Mouse (Mus musculus): ENCODE data around the gene Lmx1b.

Gene Lmx1b

DNA sequence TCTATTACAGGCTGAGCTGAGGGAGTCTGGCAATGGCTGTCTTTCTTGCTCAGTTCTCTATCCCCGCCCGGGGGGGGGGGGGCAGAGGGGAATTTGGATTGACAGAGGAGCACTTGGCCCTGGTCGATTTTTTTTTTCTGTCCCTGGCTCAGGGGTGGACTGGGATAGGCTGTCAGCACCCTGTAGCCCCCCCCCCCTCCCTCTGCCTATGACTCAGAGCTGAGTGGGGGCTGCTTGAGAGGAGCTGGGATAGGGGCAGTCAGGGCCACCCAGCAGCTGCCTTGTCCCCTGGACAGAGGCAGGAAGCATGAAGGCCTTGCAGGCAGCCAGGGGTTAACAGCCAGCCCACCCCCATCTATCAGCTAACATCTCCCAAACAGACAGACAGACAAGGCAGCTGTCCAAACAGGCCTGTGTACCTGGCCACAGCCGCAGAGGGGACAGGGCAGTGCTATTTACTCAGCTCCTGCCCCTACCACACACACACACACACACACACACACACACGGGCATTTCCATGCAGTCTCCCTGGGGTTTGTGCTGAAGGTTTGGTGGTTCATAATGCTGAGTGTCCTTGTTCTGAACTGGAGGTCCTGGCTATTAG lies 57.8 kb downstream of the Lmx1b start:
- no peak for DNase-seq (ENCODE audit: low read depth)

DNA sequence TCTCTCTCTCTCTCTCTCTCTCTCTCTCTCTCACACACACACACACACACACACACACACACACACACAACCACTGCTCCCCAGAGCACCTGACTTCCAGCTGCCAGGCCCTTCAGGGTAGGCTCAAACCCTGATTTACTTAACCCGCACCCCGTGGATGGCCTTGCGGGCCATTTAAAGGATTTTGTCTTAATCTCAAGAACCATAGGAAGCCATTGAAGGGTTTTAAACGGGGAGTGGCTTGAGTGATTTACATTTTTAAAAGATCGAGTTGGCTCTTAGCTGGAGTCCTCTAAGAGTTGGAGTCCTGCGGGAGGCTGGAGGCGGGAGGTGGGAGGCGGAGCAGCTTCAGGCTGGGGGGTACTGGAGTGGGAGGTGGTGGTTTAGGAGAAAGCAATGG lies 58.4 kb downstream of the Lmx1b start:
- no peak for DNase-seq (ENCODE audit: low read depth)

- no peak for DNase-seq (ENCODE audit: low read depth)
Measured at GRCm38 (mm10) chr2:33581449-33581777, 58.9 kb downstream of the Lmx1b start.

GRCm38 (mm10) chr2:33580697-33581448 lies 59.4 kb downstream of the Lmx1b start:
- no peak for DNase-seq (ENCODE audit: low read depth)

DNA sequence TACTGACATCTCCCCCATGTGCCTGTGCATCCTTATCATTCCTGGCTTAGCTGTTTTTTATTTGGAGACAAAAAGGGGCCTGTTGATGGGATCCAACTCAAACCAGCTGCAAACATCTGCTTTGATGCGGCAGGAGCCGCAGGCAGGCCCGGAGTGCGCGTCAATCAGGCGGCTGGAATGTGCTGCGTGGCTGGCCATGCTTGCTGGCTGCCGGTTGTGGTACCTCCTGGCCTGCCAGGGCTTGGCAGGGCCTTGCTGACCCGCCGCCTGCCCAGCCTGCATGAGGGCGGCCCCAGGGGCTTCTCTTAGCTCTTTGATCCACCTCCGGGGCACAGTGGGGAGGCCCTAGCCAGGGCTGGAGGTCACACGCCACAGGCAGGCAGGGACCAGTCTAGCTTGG lies 64.9 kb downstream of the Lmx1b start:
- DNase-seq (ENCODE audit: low read depth): no peak

DNA sequence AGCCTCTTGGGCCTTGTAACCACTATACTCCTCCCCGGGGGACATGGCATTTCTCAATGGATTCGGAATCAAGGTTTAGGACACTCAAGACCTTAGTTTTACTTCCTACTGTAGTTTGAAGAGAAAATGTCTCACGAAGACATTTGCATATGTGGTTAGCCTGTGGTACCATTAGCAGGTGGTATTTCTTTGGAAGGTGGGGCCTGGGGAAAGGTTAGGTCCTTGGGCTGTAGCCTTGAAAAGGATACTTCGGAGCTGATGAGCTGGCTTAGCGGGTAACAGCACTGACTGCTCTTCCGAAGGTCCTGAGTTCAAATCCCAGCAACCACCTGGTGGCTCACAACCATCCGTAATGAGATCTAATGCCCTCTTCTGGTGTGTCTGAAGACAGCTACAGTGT lies 67.2 kb downstream of the Lmx1b start:
- no peak for DNase-seq (ENCODE audit: low read depth)

- no peak for DNase-seq (ENCODE audit: low read depth)
Measured at GRCm38 (mm10) chr2:33571219-33571824, 69.0 kb downstream of the Lmx1b start.

- DNase-seq (ENCODE audit: low read depth): no peak
Measured at GRCm38 (mm10) chr2:33569698-33570097, 70.6 kb downstream of the Lmx1b start.

DNA sequence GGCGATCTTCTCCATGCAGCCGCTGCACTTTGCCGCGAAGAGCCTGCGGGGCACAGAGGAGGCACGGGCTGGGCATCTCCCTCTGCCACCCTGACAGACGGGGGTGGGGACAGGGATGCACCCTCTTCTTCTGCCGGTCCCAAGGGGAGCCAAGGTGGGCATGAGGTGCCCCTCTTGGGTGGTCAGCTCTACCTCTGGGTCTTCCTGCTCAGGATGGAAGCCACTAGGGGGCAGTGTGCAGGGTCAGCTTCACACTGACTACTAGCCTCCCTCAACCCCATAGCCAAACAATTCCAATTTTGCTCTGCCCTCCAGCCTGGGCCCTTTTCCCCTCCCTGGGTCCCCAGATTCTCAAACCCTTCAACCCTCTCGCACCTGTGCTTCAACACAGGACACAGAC lies 71.1 kb downstream of the Lmx1b start:
- DNase-seq (ENCODE audit: low read depth): no peak

GRCm38 (mm10) chr2:33565886-33566285 lies 74.4 kb downstream of the Lmx1b start:
- DNase-seq (ENCODE audit: low read depth): no peak

GRCm38 (mm10) chr2:33564748-33565147 lies 75.6 kb downstream of the Lmx1b start:
- no peak for DNase-seq (ENCODE audit: low read depth)

DNA sequence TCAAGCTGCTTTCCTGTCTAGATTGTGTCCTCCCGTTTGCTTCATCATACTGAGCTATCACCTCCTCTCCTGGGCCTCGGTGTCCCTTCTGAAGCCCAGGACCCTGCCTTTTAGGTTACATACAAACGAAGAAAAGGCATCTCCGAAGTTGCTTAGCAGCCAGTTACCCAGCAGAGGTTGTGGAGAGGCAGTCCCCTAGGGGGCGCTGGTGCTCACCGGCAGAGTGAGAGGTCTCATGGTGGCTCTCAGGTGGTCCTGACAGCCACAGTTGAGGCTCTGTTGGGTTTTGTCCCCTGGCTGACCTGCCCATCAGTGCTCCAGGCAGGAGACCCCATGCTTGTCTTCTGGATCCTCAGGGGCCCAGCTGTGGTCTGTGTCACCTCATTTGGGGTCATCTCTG lies 80.6 kb downstream of the Lmx1b start:
- DNase-seq (ENCODE audit: low read depth): peak; percentile 27

DNA sequence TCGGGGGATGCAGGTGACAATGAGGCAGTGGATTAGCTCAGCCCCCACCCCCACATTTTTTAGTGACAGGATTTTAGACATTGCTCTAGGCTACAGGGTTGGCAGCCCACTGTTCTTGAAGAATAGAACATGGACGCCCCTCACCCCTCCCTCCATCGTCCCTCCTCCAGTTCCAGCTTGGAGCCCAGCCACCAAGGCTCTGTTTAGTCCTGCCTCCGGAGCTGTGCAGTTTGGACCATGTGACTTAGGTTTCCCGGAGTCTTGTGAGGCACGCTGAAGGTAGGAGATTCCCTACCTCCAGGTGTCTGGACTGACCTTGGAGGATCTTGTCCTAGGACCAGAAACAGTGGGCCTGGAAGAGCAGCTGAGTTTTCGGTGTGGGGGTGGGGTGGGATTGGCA lies 81.0 kb downstream of the Lmx1b start:
- no peak for DNase-seq (ENCODE audit: low read depth)

DNA sequence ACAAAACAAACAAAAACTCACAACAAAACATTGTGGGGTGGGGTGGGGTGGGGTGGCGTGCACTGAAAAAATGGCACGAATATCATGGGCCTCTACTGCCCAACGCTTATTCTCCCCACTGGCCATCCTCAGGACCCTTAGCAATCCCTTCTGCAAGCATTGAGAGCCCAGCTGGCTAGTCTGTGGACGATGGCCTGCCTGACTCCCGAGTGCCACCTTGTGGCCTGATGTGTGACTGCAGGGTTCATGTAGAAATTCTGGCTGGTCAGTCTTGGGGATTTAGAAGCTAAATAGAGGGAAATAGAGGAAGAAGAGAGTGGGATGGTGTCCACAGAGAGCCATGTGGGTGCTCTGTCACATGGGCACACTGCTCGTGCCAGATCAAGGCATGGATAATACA lies 82.1 kb downstream of the Lmx1b start:
- peak; percentile 63 for DNase-seq (ENCODE audit: low read depth)

GRCm38 (mm10) chr2:33555573-33555972 lies 84.7 kb downstream of the Lmx1b start:
- DNase-seq (ENCODE audit: low read depth): no peak

DNA sequence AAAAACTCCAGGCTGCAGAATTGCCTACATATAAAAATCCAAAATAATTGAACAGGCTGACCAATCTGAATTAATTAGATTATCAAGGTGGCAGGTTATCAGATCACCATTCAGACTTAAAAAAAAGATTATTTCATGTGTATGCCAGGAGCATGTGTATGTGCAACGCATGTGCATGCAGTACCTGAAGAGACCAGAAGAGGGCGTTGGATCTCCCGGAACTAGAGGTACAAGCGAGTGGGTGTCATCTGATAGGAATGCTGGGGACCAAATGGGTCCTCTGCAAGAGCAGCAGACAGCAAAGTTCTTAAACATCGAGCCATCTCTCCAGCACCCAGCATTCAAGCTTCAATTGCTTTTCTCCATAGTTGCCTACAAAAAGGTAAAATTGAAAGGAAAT lies 87.6 kb downstream of the Lmx1b start:
- DNase-seq (ENCODE audit: low read depth): peak; percentile 11

DNA sequence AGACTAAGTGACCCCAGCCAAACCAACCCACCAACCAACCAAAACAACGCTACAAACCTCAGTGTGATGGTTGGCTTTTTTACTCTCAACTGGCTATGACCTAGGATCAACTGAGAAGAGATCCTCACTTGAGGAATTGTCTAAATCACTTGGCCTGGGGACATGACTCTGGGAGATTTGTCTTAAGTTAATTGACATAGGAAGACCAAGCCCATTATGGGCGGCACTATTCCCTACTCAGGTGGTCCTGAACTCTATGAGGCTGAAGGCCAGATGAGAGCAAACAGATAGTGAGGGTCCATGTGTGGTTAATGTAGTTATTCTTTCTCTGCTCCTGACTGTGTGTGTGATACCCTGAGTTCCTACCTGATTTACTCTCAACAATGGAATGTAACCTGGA lies 92.7 kb downstream of the Lmx1b start:
- no peak for DNase-seq (ENCODE audit: low read depth)

DNA sequence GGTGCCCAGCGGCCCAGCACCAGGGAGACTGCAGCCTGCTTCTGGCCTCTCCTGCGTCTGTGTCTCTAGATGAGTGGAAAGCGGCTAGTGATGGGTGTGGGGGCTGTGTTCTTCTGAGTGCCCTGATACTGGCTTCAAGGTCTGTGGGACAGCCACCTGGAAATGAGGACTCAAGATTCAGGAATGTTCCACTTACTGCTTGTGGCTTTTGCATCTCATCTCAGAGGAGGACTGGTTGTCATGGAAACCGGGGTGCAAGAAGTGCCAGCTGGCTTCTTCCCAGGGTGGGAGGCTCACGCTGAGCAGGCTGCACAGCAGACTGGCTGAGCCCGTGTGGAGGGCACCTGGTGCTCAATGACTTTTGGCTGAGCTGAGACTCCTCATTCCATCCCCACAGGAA lies 93.4 kb downstream of the Lmx1b start:
- no peak for DNase-seq (ENCODE audit: low read depth)

DNA sequence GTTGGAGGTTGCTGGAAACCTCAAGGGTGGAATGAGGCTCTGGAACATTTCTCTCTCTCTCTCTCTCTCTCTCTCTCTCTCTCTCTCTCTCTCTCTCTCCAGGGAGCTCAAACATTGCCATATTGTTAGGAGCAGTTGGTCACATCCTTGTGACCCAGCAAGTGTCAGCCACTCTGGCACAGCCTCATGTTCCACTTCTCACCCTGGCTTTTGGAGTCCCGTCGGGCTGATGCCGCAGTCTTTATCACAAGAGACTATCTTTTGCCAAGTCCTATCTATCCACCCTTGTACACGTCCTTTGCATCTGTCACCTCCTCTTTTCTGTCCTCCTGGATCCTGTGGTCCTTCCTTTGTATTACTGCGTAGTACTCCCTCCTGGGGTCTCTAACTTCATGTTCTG lies 94.3 kb downstream of the Lmx1b start:
- DNase-seq (ENCODE audit: low read depth): no peak

- DNase-seq (ENCODE audit: low read depth): no peak
Measured at GRCm38 (mm10) chr2:33544781-33545566, 95.3 kb downstream of the Lmx1b start.

- DNase-seq (ENCODE audit: low read depth): no peak
Measured at GRCm38 (mm10) chr2:33544203-33544762, 96.0 kb downstream of the Lmx1b start.

DNA sequence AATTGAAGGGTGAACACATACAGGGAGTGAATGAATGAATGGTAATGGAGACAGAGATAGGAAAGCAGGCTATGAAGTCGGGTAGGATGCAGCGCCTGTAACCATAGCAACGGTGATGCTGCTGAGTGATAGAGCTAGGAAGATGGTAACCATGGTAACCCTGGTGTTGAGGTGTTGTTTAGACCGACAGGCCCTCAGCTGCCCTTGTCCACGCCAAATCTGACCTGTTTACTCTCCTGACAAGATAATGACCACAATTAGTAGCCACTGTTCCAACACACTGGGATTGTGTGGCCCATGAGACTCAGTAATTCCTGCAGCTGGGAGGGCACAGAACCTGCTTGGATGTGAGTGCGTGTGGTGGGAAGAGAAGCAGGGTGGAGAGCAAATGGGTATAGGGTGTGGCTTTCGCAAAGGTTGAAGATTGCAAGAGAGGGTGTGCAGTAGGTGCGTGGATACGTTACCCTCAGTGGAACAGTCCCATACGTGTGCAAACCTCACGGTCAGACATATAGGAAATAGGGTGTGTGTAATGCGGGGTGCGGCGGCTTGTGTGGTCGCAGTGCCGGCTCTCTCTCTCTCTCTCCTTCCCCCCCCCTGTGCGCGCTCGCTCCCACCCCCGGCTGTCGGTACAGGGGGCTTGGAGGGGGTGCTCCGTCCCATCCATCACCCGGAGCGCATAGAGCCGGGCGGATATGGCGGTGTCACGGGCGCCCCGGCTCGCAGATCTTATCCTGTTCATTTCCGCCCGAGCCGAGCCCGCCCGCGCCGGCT lies 96.7 kb downstream of the Lmx1b start:
- DNase-seq (ENCODE audit: low read depth): no peak

Measured in 416B (cell line).